Mouse (Mus musculus) liver, adult (tissue): ENCODE data around the gene Nuak2.

Experiments
- GATA4 ChIP-seq: IDR thresholded peaks from 2 replicates; pipeline ENCODE4 v1.6.1; 2014; ENCODE audit warnings: mild to moderate bottlenecking, low read length; ENCODE audit not compliant: insufficient replicate concordance

The Nuak2 gene

GRCm38 (mm10) chr1:132315889-132316624 is at the start of gene Nuak2:
Gene Nuak2 (plus strand): TSS chr1:132316126.
- TF ChIP-seq GATA4 = no peak

- no peak for TF ChIP-seq GATA4
Observed at GRCm38 (mm10) chr1:132266791-132267557, 49.0 kb upstream of the Nuak2 start.

DNA sequence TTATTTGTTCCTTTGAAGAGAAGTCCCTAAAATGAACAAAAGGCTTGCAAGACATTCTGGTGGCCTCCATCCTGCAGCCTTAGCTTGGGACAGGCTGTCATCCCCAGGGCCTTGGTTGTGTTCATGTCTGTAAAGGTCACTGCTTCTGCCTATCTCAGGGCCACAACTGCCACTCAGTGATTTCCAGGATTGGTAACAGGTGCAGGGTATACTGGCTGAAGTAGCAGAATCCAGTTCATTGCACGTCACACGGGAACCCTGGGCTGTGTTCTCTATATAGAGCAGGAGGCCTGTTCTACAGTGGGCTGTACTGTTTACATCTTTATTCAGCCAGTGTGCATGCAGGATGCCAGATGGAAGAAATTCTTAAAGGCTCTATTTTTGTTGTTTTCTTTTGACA is 48.0 kb upstream of the Nuak2 start:
- no peak for TF ChIP-seq GATA4

DNA sequence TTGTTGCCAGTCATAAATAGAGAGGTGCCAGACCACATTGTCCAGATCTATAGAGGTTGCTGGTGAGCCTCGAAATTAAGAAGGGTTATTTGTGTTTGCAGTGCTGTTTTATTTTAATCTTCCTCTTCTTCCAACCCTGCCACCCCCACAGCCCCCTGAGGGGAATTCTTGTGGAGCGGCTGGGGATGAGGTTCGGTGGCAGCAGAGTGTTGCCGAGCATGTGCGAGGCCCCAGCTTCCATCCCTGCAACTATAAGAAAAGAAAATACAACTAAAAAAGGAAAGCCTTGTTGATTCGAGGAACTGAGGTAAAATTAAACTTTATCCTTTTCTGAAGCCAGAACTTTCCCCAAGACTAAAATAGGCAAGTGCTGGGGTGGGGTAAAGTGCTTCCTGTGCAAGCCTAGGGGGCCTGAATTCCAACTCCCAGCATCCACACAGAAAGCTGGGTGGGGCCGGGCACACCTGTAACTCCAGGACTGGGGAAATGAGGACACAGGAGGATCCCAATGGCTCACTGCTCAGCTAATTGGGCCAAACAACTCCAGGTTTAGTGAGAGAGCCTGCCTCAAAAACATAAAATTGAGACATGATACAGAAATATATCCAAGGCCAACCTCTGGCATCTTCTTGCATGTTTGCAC is 47.4 kb upstream of the Nuak2 start:
- no peak for TF ChIP-seq GATA4

DNA sequence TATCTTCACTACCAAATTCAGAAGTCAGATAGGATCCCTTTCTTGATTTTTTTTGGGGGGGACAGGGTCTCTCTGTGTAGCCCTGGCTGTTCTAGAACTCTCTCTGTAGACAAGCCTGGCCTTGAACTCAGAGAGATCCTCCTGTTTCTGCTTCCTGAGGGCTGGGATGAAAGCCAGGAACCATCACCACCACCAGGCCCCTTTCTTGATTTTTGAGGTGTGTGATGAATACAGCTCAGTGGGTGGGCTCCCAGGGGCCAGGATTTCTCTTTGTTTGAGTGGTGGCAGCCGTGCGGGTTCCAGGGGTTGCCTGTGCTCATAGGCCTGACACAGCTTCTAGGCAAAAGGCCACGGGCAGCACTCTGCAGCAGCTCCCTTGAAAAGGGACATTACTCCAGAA is 44.7 kb upstream of the Nuak2 start:
- TF ChIP-seq GATA4 = no peak

GRCm38 (mm10) chr1:132276694-132277093 is 39.2 kb upstream of the Nuak2 start:
- TF ChIP-seq GATA4 = no peak

DNA sequence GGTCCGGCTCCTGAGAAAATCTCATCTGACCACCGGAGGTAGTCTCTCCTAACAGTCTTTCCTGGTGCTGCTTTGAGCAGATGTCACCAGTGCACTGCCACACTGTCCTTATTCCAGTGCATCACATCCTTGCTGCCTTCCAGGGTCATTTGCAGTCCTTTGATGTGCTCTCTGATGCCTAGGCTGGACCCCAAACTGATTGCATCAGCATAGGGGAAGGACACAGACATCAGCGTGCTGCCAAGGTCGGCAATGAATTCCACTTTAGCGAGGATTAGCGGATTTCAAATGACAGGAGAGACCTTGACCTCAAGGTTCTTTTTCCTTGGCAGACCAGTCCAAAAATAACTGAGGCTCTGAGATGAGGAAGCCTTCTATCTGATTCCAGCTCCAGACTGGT is 38.8 kb upstream of the Nuak2 start:
- TF ChIP-seq GATA4 = no peak

- no peak for TF ChIP-seq GATA4
Observed at GRCm38 (mm10) chr1:132281523-132282176, 34.3 kb upstream of the Nuak2 start.

- no peak for TF ChIP-seq GATA4
Observed at GRCm38 (mm10) chr1:132282177-132282536, 33.8 kb upstream of the Nuak2 start.

GRCm38 (mm10) chr1:132283018-132283417 is 32.9 kb upstream of the Nuak2 start:
- TF ChIP-seq GATA4 = no peak

- no peak for TF ChIP-seq GATA4
Observed at GRCm38 (mm10) chr1:132286735-132287134, 29.2 kb upstream of the Nuak2 start.

GRCm38 (mm10) chr1:132287445-132287844 is 28.5 kb upstream of the Nuak2 start:
- TF ChIP-seq GATA4 = no peak

GRCm38 (mm10) chr1:132287991-132288451 is 27.9 kb upstream of the Nuak2 start:
- TF ChIP-seq GATA4 = no peak

GRCm38 (mm10) chr1:132289965-132290364 is 26.0 kb upstream of the Nuak2 start:
- TF ChIP-seq GATA4 = no peak

GRCm38 (mm10) chr1:132290921-132291675 is 24.8 kb upstream of the Nuak2 start:
- TF ChIP-seq GATA4 = no peak
